Mouse (Mus musculus): ENCODE measurements around the gene Grin2c. TPM values are rescaled to one million over a fixed set of nuclear protein-coding genes. Genes with fewer than 3 reads are reported as not detected.

The Grin2c gene
- polyA plus RNA-seq, 1 experiment from 2014 or later: not detected

- no peak for DNase-seq (ENCODE audit: low read depth, low spot score)
- ATAC-seq: no peak
- POLR2A ChIA-PET: no interaction called here
- TF ChIP-seq CTCF (IDR thresholded peaks at IDR 0.05): no peak
- in situ Hi-C loops (cut with MboI; ENCODE audit: low pct_unique_long_range_greater_than_20kb): no loop called here
- CTCF ChIA-PET: no interaction called here
- no peaks in the 10 kb centered on the region for H3K27me3 ChIP-seq
Measured at GRCm38 (mm10) chr11:115231924-115232323, 35.1 kb downstream of the Grin2c start.

GRCm38 (mm10) chr11:115231168-115231915, 35.7 kb downstream of the Grin2c start:
- DNase-seq (ENCODE audit: low read depth, low spot score) (no peak), ATAC-seq (no peak)
- H3K27me3 ChIP-seq: no peaks in the 10 kb centered on the region
- CTCF ChIA-PET: interaction anchor here (1.5 kb wide), 1 partner anchor 36 kb away, joined by 3 read pairs; no protein-coding TSS in a partner anchor
- POLR2A ChIA-PET: no interaction called here
- no peak for TF ChIP-seq CTCF (IDR thresholded peaks at IDR 0.05)
- in situ Hi-C loops (cut with MboI; ENCODE audit: low pct_unique_long_range_greater_than_20kb): no loop called here

- POLR2A ChIA-PET: no interaction called here
Measured at GRCm38 (mm10) chr11:115229021-115229930, 37.8 kb downstream of the Grin2c start.

GRCm38 (mm10) chr11:115228430-115228829, 38.6 kb downstream of the Grin2c start:
- in situ Hi-C loops (cut with MboI; ENCODE audit: low pct_unique_long_range_greater_than_20kb): no loop called here
- ATAC-seq (no peak), DNase-seq (ENCODE audit: low read depth, low spot score) (no peak)
- no peak for TF ChIP-seq CTCF (IDR thresholded peaks at IDR 0.05)
- CTCF ChIA-PET: interaction anchor here (1.2 kb wide), 1 partner anchor 11 kb away, joined by 3 read pairs; no protein-coding TSS in a partner anchor
- H3K27me3 ChIP-seq: no peaks in the 10 kb centered on the region
- POLR2A ChIA-PET: no interaction called here

More at GRCm38 (mm10) chr11:115229021-115229930, 37.8 kb downstream of the Grin2c start:
- DNase-seq (ENCODE audit: low read depth, low spot score) (no peak), ATAC-seq (no peak)
- no peaks in the 10 kb centered on the region for H3K27me3 ChIP-seq
- no peak for TF ChIP-seq CTCF (IDR thresholded peaks at IDR 0.05)
- CTCF ChIA-PET: interaction anchor here (1.2 to 1.3 kb wide), 2 partner anchors 12 to 16 kb away, joined by 3 read pairs; no protein-coding TSS in a partner anchor
- in situ Hi-C loops (cut with MboI; ENCODE audit: low pct_unique_long_range_greater_than_20kb): no loop called here

- H3K27me3 ChIP-seq: no peaks in the 10 kb centered on the region
- DNase-seq (ENCODE audit: low read depth, low spot score): no peak
- ATAC-seq: no peak
- ChIA-PET POLR2A (no interaction called here), CTCF (no interaction called here)
- TF ChIP-seq CTCF (IDR thresholded peaks at IDR 0.05): no peak
- in situ Hi-C loops (cut with MboI; ENCODE audit: low pct_unique_long_range_greater_than_20kb): no loop called here
Measured at GRCm38 (mm10) chr11:115227640-115228039, 39.4 kb downstream of the Grin2c start.

- DNase-seq (ENCODE audit: low read depth, low spot score) (no peak), ATAC-seq (no peak)
- no peak for TF ChIP-seq CTCF (IDR thresholded peaks at IDR 0.05)
- in situ Hi-C loops (cut with MboI; ENCODE audit: low pct_unique_long_range_greater_than_20kb): no loop called here
- ChIA-PET POLR2A (interaction anchor here (0.9 kb wide), 1 partner anchor 11 kb away, joined by 3 read pairs; no protein-coding TSS in a partner anchor), CTCF (interaction anchor here (2.6 kb wide), 1 partner anchor 10 kb away, joined by 9 read pairs; no protein-coding TSS in a partner anchor)
- no peaks in the 10 kb centered on the region for H3K27me3 ChIP-seq
Measured at GRCm38 (mm10) chr11:115226811-115227491, 40.1 kb downstream of the Grin2c start.

GRCm38 (mm10) chr11:115225301-115225700, 41.7 kb downstream of the Grin2c start:
- DNase-seq (ENCODE audit: low read depth, low spot score): no peak
- no peaks in the 10 kb centered on the region for H3K27me3 ChIP-seq
- POLR2A ChIA-PET: no interaction called here
- TF ChIP-seq CTCF (IDR thresholded peaks at IDR 0.05): no peak
- no peak for ATAC-seq
- in situ Hi-C loops (cut with MboI; ENCODE audit: low pct_unique_long_range_greater_than_20kb): no loop called here
- CTCF ChIA-PET: interaction anchor here (0.8 to 2.6 kb wide), 6 partner anchors 12 to 36 kb away, joined by 3 to 9 read pairs (median 4); no protein-coding TSS in a partner anchor

GRCm38 (mm10) chr11:115224889-115225288, 42.2 kb downstream of the Grin2c start:
- in situ Hi-C loops (cut with MboI; ENCODE audit: low pct_unique_long_range_greater_than_20kb): no loop called here
- CTCF ChIA-PET: interaction anchor here (0.8 to 2.6 kb wide), 6 partner anchors 12 to 36 kb away, joined by 3 to 9 read pairs (median 4); no protein-coding TSS in a partner anchor
- ATAC-seq: no peak
- no peak for DNase-seq (ENCODE audit: low read depth, low spot score)
- no peak for TF ChIP-seq CTCF (IDR thresholded peaks at IDR 0.05)
- H3K27me3 ChIP-seq: no peaks in the 10 kb centered on the region
- POLR2A ChIA-PET: no interaction called here

- TF ChIP-seq CTCF (IDR thresholded peaks at IDR 0.05): no peak
- ChIA-PET CTCF (no interaction called here), POLR2A (no interaction called here)
- no peaks in the 10 kb centered on the region for H3K27me3 ChIP-seq
- in situ Hi-C loops (cut with MboI; ENCODE audit: low pct_unique_long_range_greater_than_20kb): no loop called here
- no peak for DNase-seq (ENCODE audit: low read depth, low spot score)
- no peak for ATAC-seq
Measured at GRCm38 (mm10) chr11:115223877-115224276, 43.2 kb downstream of the Grin2c start.

GRCm38 (mm10) chr11:115223451-115223850, 43.6 kb downstream of the Grin2c start:
- ChIA-PET CTCF (no interaction called here), POLR2A (interaction anchor here (0.5 kb wide), 1 partner anchor 313 kb away, joined by 4 read pairs; no protein-coding TSS in a partner anchor)
- no peaks in the 10 kb centered on the region for H3K27me3 ChIP-seq
- ATAC-seq (no peak), DNase-seq (ENCODE audit: low read depth, low spot score) (no peak)
- TF ChIP-seq CTCF (IDR thresholded peaks at IDR 0.05): no peak
- in situ Hi-C loops (cut with MboI; ENCODE audit: low pct_unique_long_range_greater_than_20kb): no loop called here
